Mouse (Mus musculus) hindbrain, embryonic 15.5 days (tissue): ENCODE measurements around the gene Zfp473. TPM values are rescaled to one million over a fixed set of nuclear protein-coding genes. Genes with fewer than 3 reads are reported as not detected.

Experiments
- ATAC-seq: fragments of 200-750 bp; cut with Nextera tagmentation; 2 replicates; pipeline ENCODE4 v1.8.0; 2017; ENCODE audit warnings: low read depth, moderate number of reproducible peaks, moderate TSS enrichment; ENCODE audit not compliant: low FRiP score
- H3K27ac ChIP-seq: fragments of 300-500 bp; sonication (generic); replicated peaks from 2 replicates; pipeline ENCODE4 v1.5.1; 2015; ENCODE audit warnings: mild to moderate bottlenecking, inconsistent platforms
- H3K27me3 ChIP-seq: fragments of 300-500 bp; sonication (generic); 2 replicates; pipeline ENCODE4 v1.6.1; 2015; ENCODE audit warnings: control low read depth, inconsistent platforms
- H3K36me3 ChIP-seq: fragments of 300-500 bp; sonication (generic); 2 replicates; pipeline ENCODE4 v1.6.1; 2015; ENCODE audit warnings: control low read depth, inconsistent platforms
- H3K4me1 ChIP-seq: fragments of 300-500 bp; sonication (generic); replicated peaks from 2 replicates; pipeline ENCODE4 v1.6.1; 2015; ENCODE audit warnings: control low read depth, inconsistent platforms
- H3K4me2 ChIP-seq: fragments of 300-500 bp; sonication (generic); 2 replicates; pipeline ENCODE4 v1.6.1; 2015; ENCODE audit warnings: moderate library complexity, mild to moderate bottlenecking, inconsistent platforms
- H3K4me3 ChIP-seq: fragments of 300-500 bp; sonication (generic); 2 replicates; pipeline ENCODE4 v1.5.1; 2015; ENCODE audit warnings: mild to moderate bottlenecking, inconsistent platforms
- H3K9ac ChIP-seq: fragments of 300-500 bp; sonication (generic); 2 replicates; pipeline ENCODE4 v1.6.1; 2015; ENCODE audit warnings: inconsistent platforms
- H3K9me3 ChIP-seq: fragments of 300-500 bp; sonication (generic); 2 replicates; pipeline ENCODE4 v1.6.1; 2016; ENCODE audit warnings: control low read depth, inconsistent platforms
- WGBS: fragments of 180-500 bp; shearing (Covaris S2); methylation state at CpG from one replicate; pipeline ENCODE4 v1.1.7; 2015; 5-methylcytosine and 5-hydroxymethylcytosine counted together
- polyA plus RNA-seq: library from polyadenylated mRNA; unstranded; fragments of >200 nt; fragmentation: Nextera tagmentation; extraction: Ambion mirVana; gene quantifications from 2 replicates; pipeline ENCODE4 v1.2.1, GENCODE M21; 2015

Gene Zfp473
- polyA plus RNA-seq, 1 experiment from 2014 or later: 1.3 TPM

GRCm38 (mm10) chr7:44747115-44747514, 3.7 kb downstream of the Zfp473 start:
- Histone ChIP-seq H3K4me1 (peaks cover 27% of the 10 kb centered on the region), H3K9me3 (no peaks in the 10 kb centered on the region), H3K27me3 (no peaks in the 10 kb centered on the region), H3K4me3 (no peak overlapping the region), H3K4me2 (peak overlapping the region; percentile 70; the same call in 1 of the 2 replicates), H3K36me3 (0 out of 2 replicates have a peak, but pooled peaks cover under 1% of the 10 kb centered on the region), H3K9ac (no peak overlapping the region), H3K27ac (no peak overlapping the region)
- WGBS: 75% methylated on average over 4 of the region's 4 CpGs
- ATAC-seq: no peak

DNA sequence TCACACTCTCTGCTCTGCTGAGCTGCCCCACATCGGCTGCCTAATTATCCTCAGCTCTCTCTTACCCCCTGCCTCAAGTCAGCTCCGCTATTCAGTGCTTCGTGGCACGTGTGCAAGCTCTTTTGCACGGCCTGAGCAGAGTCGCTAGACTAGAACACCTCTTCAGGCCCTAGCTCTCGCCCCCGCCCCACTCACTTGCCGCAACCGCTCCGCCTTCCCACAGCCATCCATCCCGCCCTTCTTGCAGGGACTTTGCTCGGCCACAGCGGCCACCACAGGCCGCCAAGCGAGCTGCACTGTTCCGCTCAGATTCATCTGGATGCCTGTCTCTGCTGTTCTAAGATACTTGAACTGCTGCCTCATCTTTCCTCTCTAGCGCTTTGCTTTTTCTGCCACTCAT, 5.8 kb downstream of the Zfp473 start:
- Histone ChIP-seq H3K9ac (peak overlapping the region; percentile 55), H3K4me2 (peak overlapping the region; percentile 77), H3K4me3 (peak overlapping the region; percentile 47), H3K27me3 (no peaks in the 10 kb centered on the region), H3K27ac (peak overlapping the region; percentile 66), H3K9me3 (no peaks in the 10 kb centered on the region), H3K36me3 (no peaks in the 10 kb centered on the region), H3K4me1 (peaks cover 27% of the 10 kb centered on the region)
- 1% methylated on average over 18 of the region's 18 CpGs for WGBS
- ATAC-seq: peak; percentile 79

DNA sequence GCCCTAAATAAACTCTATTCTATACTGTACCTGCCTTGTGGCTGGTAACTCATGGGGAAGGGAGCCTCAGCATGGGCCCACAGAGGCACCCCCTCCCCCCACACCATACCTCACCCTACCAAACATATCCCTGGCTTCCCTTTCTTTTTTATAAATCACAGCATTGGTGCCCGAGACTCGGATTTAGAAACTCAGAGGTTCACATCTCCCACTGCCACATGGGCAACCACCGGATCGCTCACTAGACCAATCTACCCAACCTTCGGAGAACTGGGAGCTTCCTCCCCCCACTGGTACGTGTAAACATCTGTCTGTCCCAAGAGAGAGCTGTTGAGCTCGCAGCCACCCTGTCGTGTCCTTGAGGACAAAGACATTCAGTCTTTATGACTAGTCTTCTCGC, 6.6 kb downstream of the Zfp473 start:
- Histone ChIP-seq H3K9ac (peak overlapping the region; percentile 55; the same call in 1 of the 2 replicates), H3K36me3 (no peaks in the 10 kb centered on the region), H3K9me3 (no peaks in the 10 kb centered on the region), H3K27me3 (no peaks in the 10 kb centered on the region), H3K27ac (no peak overlapping the region), H3K4me2 (peak overlapping the region; percentile 77), H3K4me1 (peaks cover 27% of the 10 kb centered on the region), H3K4me3 (peak overlapping the region; percentile 47)
- 33% methylated on average over 9 of the region's 9 CpGs for WGBS
- ATAC-seq: no peak

GRCm38 (mm10) chr7:44741361-44741760, 9.5 kb downstream of the Zfp473 start:
- no peak for ATAC-seq
- Histone ChIP-seq H3K36me3 (no peaks in the 10 kb centered on the region), H3K4me3 (no peak overlapping the region), H3K27me3 (no peaks in the 10 kb centered on the region), H3K4me2 (no peak overlapping the region), H3K9me3 (no peaks in the 10 kb centered on the region), H3K9ac (no peak overlapping the region), H3K4me1 (peaks cover 16% of the 10 kb centered on the region), H3K27ac (no peak overlapping the region)
- 85% methylated on average over 8 of the region's 8 CpGs for WGBS

DNA sequence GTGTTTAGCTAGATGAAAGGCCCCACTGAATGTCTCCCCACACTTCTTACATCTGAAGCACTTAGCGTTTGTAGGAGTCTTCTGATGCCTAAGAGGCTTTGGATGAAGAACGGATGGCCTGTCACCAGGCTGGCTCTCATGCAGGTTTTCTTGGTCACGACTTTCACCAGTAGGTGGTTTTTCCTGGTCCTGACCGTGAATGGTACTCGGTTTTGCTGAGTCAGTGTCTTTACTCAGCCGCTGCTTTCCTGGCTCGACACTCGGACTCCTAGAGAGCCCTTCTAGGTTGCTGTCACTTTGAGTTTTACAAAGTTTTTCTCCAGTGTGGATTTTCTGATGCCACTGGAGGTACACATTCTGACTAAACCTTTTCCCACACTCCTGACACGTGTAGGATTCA, 17.1 kb downstream of the Zfp473 start:
- no peaks in the 10 kb centered on the region for H3K4me1 ChIP-seq
- WGBS: 86% methylated on average over 9 of the region's 9 CpGs
- peaks cover 9% of the 10 kb centered on the region; the same call in 1 of the 2 replicates for H3K36me3 ChIP-seq
- H3K4me3 ChIP-seq: no peak overlapping the region
- H3K27me3 ChIP-seq: no peaks in the 10 kb centered on the region
- H3K27ac ChIP-seq: no peak overlapping the region
- H3K4me2 ChIP-seq: no peak overlapping the region
- H3K9ac ChIP-seq: no peak overlapping the region
- no peaks in the 10 kb centered on the region for H3K9me3 ChIP-seq
- ATAC-seq: no peak

GRCm38 (mm10) chr7:44728082-44728975, 22.5 kb downstream of the Zfp473 start:
- no peaks in the 10 kb centered on the region for H3K4me1 ChIP-seq
- no peak overlapping the region for H3K4me3 ChIP-seq
- ATAC-seq: no peak
- no peaks in the 10 kb centered on the region for H3K36me3 ChIP-seq
- no peak overlapping the region for H3K4me2 ChIP-seq
- no peak overlapping the region for H3K27ac ChIP-seq
- no peaks in the 10 kb centered on the region for H3K27me3 ChIP-seq
- WGBS: 90% methylated on average over 11 of the region's 11 CpGs
- H3K9me3 ChIP-seq: no peaks in the 10 kb centered on the region
- no peak overlapping the region for H3K9ac ChIP-seq

- no peaks in the 10 kb centered on the region for H3K27me3 ChIP-seq
- no peaks in the 10 kb centered on the region for H3K4me1 ChIP-seq
- WGBS: 65% methylated on average over 5 of the region's 5 CpGs
- H3K36me3 ChIP-seq: no peaks in the 10 kb centered on the region
- H3K9ac ChIP-seq: no peak overlapping the region
- no peak for ATAC-seq
- no peak overlapping the region for H3K4me3 ChIP-seq
- H3K27ac ChIP-seq: no peak overlapping the region
- H3K9me3 ChIP-seq: no peaks in the 10 kb centered on the region
- no peak overlapping the region for H3K4me2 ChIP-seq
Observed at GRCm38 (mm10) chr7:44727151-44727550, 23.7 kb downstream of the Zfp473 start.

- H3K9me3 ChIP-seq: no peaks in the 10 kb centered on the region
- H3K27ac ChIP-seq: no peak overlapping the region
- no peak overlapping the region for H3K9ac ChIP-seq
- H3K4me3 ChIP-seq: no peak overlapping the region
- ATAC-seq: no peak
- WGBS: 71% methylated on average over 6 of the region's 6 CpGs
- no peak overlapping the region for H3K4me2 ChIP-seq
- no peaks in the 10 kb centered on the region for H3K27me3 ChIP-seq
- H3K4me1 ChIP-seq: no peaks in the 10 kb centered on the region
- H3K36me3 ChIP-seq: no peaks in the 10 kb centered on the region
Observed at GRCm38 (mm10) chr7:44726343-44726742, 24.5 kb downstream of the Zfp473 start.

- Histone ChIP-seq H3K36me3 (no peaks in the 10 kb centered on the region), H3K4me1 (no peaks in the 10 kb centered on the region), H3K9me3 (no peaks in the 10 kb centered on the region), H3K27ac (no peak overlapping the region), H3K4me2 (no peak overlapping the region), H3K27me3 (no peaks in the 10 kb centered on the region), H3K4me3 (no peak overlapping the region), H3K9ac (no peak overlapping the region)
- 30% methylated on average over 7 of the region's 7 CpGs for WGBS
- no peak for ATAC-seq
Observed at GRCm38 (mm10) chr7:44724316-44724715, 26.5 kb downstream of the Zfp473 start.

- H3K9me3 ChIP-seq: no peaks in the 10 kb centered on the region
- WGBS: 86% methylated on average over 5 of the region's 5 CpGs
- no peaks in the 10 kb centered on the region for H3K27me3 ChIP-seq
- no peak overlapping the region for H3K9ac ChIP-seq
- H3K36me3 ChIP-seq: no peaks in the 10 kb centered on the region
- H3K27ac ChIP-seq: no peak overlapping the region
- H3K4me1 ChIP-seq: no peaks in the 10 kb centered on the region
- ATAC-seq: no peak
- no peak overlapping the region for H3K4me2 ChIP-seq
- H3K4me3 ChIP-seq: no peak overlapping the region
Observed at GRCm38 (mm10) chr7:44722058-44722457, 28.8 kb downstream of the Zfp473 start.

- Histone ChIP-seq H3K27ac (no peak overlapping the region), H3K4me1 (no peaks in the 10 kb centered on the region), H3K9ac (no peak overlapping the region), H3K4me2 (no peak overlapping the region), H3K36me3 (no peaks in the 10 kb centered on the region), H3K9me3 (no peaks in the 10 kb centered on the region), H3K27me3 (no peaks in the 10 kb centered on the region), H3K4me3 (no peak overlapping the region)
- 89% methylated on average over 5 of the region's 5 CpGs for WGBS
- ATAC-seq: no peak
Observed at GRCm38 (mm10) chr7:44709881-44710280, 41.0 kb downstream of the Zfp473 start.

GRCm38 (mm10) chr7:44708574-44708973, 42.3 kb downstream of the Zfp473 start, which contains the start of gene Izumo2:
Gene Izumo2, plus strand, starts transcription at chr7:44708742.
- WGBS: 74% methylated on average over 14 of the region's 14 CpGs
- no peak for ATAC-seq
- Histone ChIP-seq H3K4me1 (no peaks in the 10 kb centered on the region), H3K27me3 (no peaks in the 10 kb centered on the region), H3K36me3 (no peaks in the 10 kb centered on the region), H3K9ac (no peak within 1 kb of the TSS), H3K9me3 (no peaks in the 10 kb centered on the region), H3K4me3 (no peak within 1 kb of the TSS), H3K4me2 (no peak within 1 kb of the TSS), H3K27ac (no peak within 1 kb of the TSS)
